Mouse (Mus musculus): Measurements from ENCODE around the gene 4930512M02Rik. TPM values are rescaled to one million over a fixed set of nuclear protein-coding genes. Genes with fewer than 3 reads are reported as not detected.

Gene 4930512M02Rik
- polyA plus RNA-seq, 1 experiment from 2014 or later: not detected

- Histone ChIP-seq H3K9ac (replicated peaks; ENCODE audit: low read depth, low read length) (no peak overlapping the region), H3K36me3 (ENCODE audit: control insufficient read depth, insufficient read depth, low read length) (no peaks in the 10 kb centered on the region), H3K4me3 (ENCODE audit: low read depth, low read length) (no peak overlapping the region), H3K9me3 (ENCODE audit: control insufficient read depth, low read length) (no peaks in the 10 kb centered on the region), H3K27ac (ENCODE audit: low read depth, low read length) (no peak overlapping the region), H3K4me1 (ENCODE audit: control insufficient read depth, insufficient read depth, low read length) (no peaks in the 10 kb centered on the region), H3K27me3 (ENCODE audit: control insufficient read depth, insufficient read depth, low read length) (no peaks in the 10 kb centered on the region), H3K4me2 (ENCODE audit: low read depth, low read length) (no peak overlapping the region)
- ATAC-seq (ENCODE audit: low read depth): no peak
- 48% methylated on average over 11 of the region's 11 CpGs for WGBS
Observed at GRCm38 (mm10) chr11:11557173-11557967, 70.3 kb downstream of the 4930512M02Rik start.

- no peak overlapping the region for H3K4me3 ChIP-seq (ENCODE audit: low read depth, low read length)
- H3K9ac ChIP-seq (replicated peaks; ENCODE audit: low read depth, low read length): no peak overlapping the region
- H3K9me3 ChIP-seq (ENCODE audit: control insufficient read depth, low read length): no peaks in the 10 kb centered on the region
- H3K27me3 ChIP-seq (ENCODE audit: control insufficient read depth, insufficient read depth, low read length): no peaks in the 10 kb centered on the region
- 91% methylated on average over 1 of the region's 1 CpGs for WGBS
- no peak overlapping the region for H3K27ac ChIP-seq (ENCODE audit: low read depth, low read length)
- H3K36me3 ChIP-seq (ENCODE audit: control insufficient read depth, insufficient read depth, low read length): no peaks in the 10 kb centered on the region
- H3K4me1 ChIP-seq (ENCODE audit: control insufficient read depth, insufficient read depth, low read length): no peaks in the 10 kb centered on the region
- ATAC-seq (ENCODE audit: low read depth): no peak
- H3K4me2 ChIP-seq (ENCODE audit: low read depth, low read length): no peak overlapping the region
Observed at GRCm38 (mm10) chr11:11556186-11556585, 71.4 kb downstream of the 4930512M02Rik start.

- Histone ChIP-seq H3K9me3 (ENCODE audit: control insufficient read depth, low read length) (no peaks in the 10 kb centered on the region), H3K27ac (ENCODE audit: low read depth, low read length) (no peak overlapping the region), H3K4me1 (ENCODE audit: control insufficient read depth, insufficient read depth, low read length) (no peaks in the 10 kb centered on the region), H3K4me2 (ENCODE audit: low read depth, low read length) (no peak overlapping the region), H3K9ac (replicated peaks; ENCODE audit: low read depth, low read length) (no peak overlapping the region), H3K27me3 (ENCODE audit: control insufficient read depth, insufficient read depth, low read length) (no peaks in the 10 kb centered on the region), H3K36me3 (ENCODE audit: control insufficient read depth, insufficient read depth, low read length) (no peaks in the 10 kb centered on the region), H3K4me3 (ENCODE audit: low read depth, low read length) (no peak overlapping the region)
- WGBS: 85% methylated on average over 8 of the region's 8 CpGs
- no peak for ATAC-seq (ENCODE audit: low read depth)
Observed at GRCm38 (mm10) chr11:11555563-11555962, 72.1 kb downstream of the 4930512M02Rik start.

GRCm38 (mm10) chr11:11547597-11548240, 79.9 kb downstream of the 4930512M02Rik start:
- no peaks in the 10 kb centered on the region for H3K9me3 ChIP-seq (ENCODE audit: control insufficient read depth, low read length)
- H3K27ac ChIP-seq (ENCODE audit: low read depth, low read length): no peak overlapping the region
- no peaks in the 10 kb centered on the region for H3K4me1 ChIP-seq (ENCODE audit: control insufficient read depth, insufficient read depth, low read length)
- WGBS: 81% methylated on average over 7 of the region's 7 CpGs
- no peaks in the 10 kb centered on the region for H3K27me3 ChIP-seq (ENCODE audit: control insufficient read depth, insufficient read depth, low read length)
- ATAC-seq (ENCODE audit: low read depth): no peak
- no peak overlapping the region for H3K9ac ChIP-seq (replicated peaks; ENCODE audit: low read depth, low read length)
- no peak overlapping the region for H3K4me3 ChIP-seq (ENCODE audit: low read depth, low read length)
- no peak overlapping the region for H3K4me2 ChIP-seq (ENCODE audit: low read depth, low read length)
- no peaks in the 10 kb centered on the region for H3K36me3 ChIP-seq (ENCODE audit: control insufficient read depth, insufficient read depth, low read length)

GRCm38 (mm10) chr11:11546903-11547511, 80.6 kb downstream of the 4930512M02Rik start:
- Histone ChIP-seq H3K4me1 (ENCODE audit: control insufficient read depth, insufficient read depth, low read length) (no peaks in the 10 kb centered on the region), H3K4me3 (ENCODE audit: low read depth, low read length) (no peak overlapping the region), H3K36me3 (ENCODE audit: control insufficient read depth, insufficient read depth, low read length) (no peaks in the 10 kb centered on the region), H3K4me2 (ENCODE audit: low read depth, low read length) (no peak overlapping the region), H3K27ac (ENCODE audit: low read depth, low read length) (no peak overlapping the region), H3K9me3 (ENCODE audit: control insufficient read depth, low read length) (no peaks in the 10 kb centered on the region), H3K27me3 (ENCODE audit: control insufficient read depth, insufficient read depth, low read length) (no peaks in the 10 kb centered on the region), H3K9ac (replicated peaks; ENCODE audit: low read depth, low read length) (no peak overlapping the region)
- ATAC-seq (ENCODE audit: low read depth): no peak
- 88% methylated on average over 7 of the region's 7 CpGs for WGBS

GRCm38 (mm10) chr11:11545948-11546347, 81.7 kb downstream of the 4930512M02Rik start:
- ATAC-seq (ENCODE audit: low read depth): no peak
- Histone ChIP-seq H3K4me2 (ENCODE audit: low read depth, low read length) (no peak overlapping the region), H3K4me3 (ENCODE audit: low read depth, low read length) (no peak overlapping the region), H3K9ac (replicated peaks; ENCODE audit: low read depth, low read length) (no peak overlapping the region), H3K27me3 (ENCODE audit: control insufficient read depth, insufficient read depth, low read length) (no peaks in the 10 kb centered on the region), H3K36me3 (ENCODE audit: control insufficient read depth, insufficient read depth, low read length) (no peaks in the 10 kb centered on the region), H3K9me3 (ENCODE audit: control insufficient read depth, low read length) (no peaks in the 10 kb centered on the region), H3K27ac (ENCODE audit: low read depth, low read length) (no peak overlapping the region), H3K4me1 (ENCODE audit: control insufficient read depth, insufficient read depth, low read length) (no peaks in the 10 kb centered on the region)
- WGBS: 94% methylated on average over 3 of the region's 3 CpGs

Other genes with a start within 250 kb of the 4930512M02Rik start
- 0.76 and 1.7 TPM in 2 replicates for gene Spata48, start 165.7 kb downstream of the 4930512M02Rik start, polyA plus RNA-seq (2014; fragmentation: Nextera tagmentation; extraction: Ambion mirVana)
- 1.9 and 2.3 TPM in 2 replicates for gene Zpbp, start 165.4 kb downstream of the 4930512M02Rik start, polyA plus RNA-seq (2014; fragmentation: Nextera tagmentation; extraction: Ambion mirVana)
- 0.35 and 0.90 TPM in 2 replicates for gene Ikzf1, start 57.2 kb upstream of the 4930512M02Rik start, polyA plus RNA-seq (2014; fragmentation: Nextera tagmentation; extraction: Ambion mirVana)
- gene Fignl1, start 181.1 kb upstream of the 4930512M02Rik start, polyA plus RNA-seq (2014; fragmentation: Nextera tagmentation; extraction: Ambion mirVana): 8.0 and 9.5 TPM in 2 replicates